Mouse (Mus musculus): ENCODE data around the gene Vgll4.

DNA sequence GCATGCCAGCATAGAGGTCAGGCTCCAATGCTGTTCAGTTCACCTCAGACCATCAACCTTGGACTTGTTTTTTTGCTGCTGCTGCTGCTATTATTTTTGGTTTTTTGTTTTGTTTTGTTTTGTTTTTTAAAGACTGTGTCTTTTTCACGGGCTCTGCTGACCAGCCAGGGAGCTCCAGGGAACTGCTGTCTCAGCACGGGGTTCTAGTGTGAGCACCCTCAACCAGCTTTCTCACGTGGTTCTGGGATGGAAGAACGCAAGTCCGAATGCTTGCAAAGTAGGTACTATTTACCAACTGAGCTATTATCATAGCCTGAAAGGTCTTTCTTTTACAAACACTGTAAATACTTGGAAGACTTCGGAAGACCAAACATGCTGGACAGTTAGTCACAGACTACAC is 93.2 kb downstream of the Vgll4 start:
- TF ChIP-seq CTCF (IDR thresholded peaks at IDR 0.05; ENCODE audit: control insufficient read depth, insufficient read depth, insufficient replicate concordance, low read depth, low read length): no peak
- no peak for TF ChIP-seq POLR2A (IDR thresholded peaks at IDR 0.05; ENCODE audit: control insufficient read depth, low read depth, low read length)

Measured in testis, adult 2 months (tissue).